Mouse (Mus musculus) limb, embryonic 14.5 days (tissue): ENCODE measurements at regions not wholly inside any gene's neighbourhood (a gene's known extent, or its start where the extent isn't known, plus 50 kb on each side); places are given as distances from the start of the nearest gene placed in this dataset.

Experiments
- ATAC-seq: fragments of 200-750 bp; cut with Nextera tagmentation; 2 replicates; pipeline ENCODE4 v1.8.0; 2017; ENCODE audit warnings: low read depth, moderate number of reproducible peaks, moderate TSS enrichment; ENCODE audit not compliant: low FRiP score
- DNase-seq: peaks from one replicate; pipeline ENCODE4 v3.0.0-alpha.2; 2015; ENCODE audit warnings: low spot score
- H3K27ac ChIP-seq: fragments of 300-500 bp; sonication (generic); replicated peaks from 2 replicates; pipeline ENCODE4 v1.5.1; 2014; ENCODE audit warnings: low read depth, mild to moderate bottlenecking, low read length, moderate library complexity, mixed read lengths
- H3K27me3 ChIP-seq: fragments of 300-500 bp; sonication (generic); 2 replicates; pipeline ENCODE4 v1.6.1; 2014; ENCODE audit warnings: low read length, mixed read lengths; ENCODE audit not compliant: control insufficient read depth, insufficient read depth
- H3K36me3 ChIP-seq: fragments of 300-500 bp; sonication (generic); 2 replicates; pipeline ENCODE4 v1.6.1; 2014; ENCODE audit warnings: mild to moderate bottlenecking, low read length, moderate library complexity, mixed read lengths; ENCODE audit not compliant: control insufficient read depth, insufficient read depth
- H3K4me1 ChIP-seq: fragments of 300-500 bp; sonication (generic); 2 replicates; pipeline ENCODE4 v1.6.1; 2014; ENCODE audit warnings: antibody characterized with exemption, low read length, mixed read lengths; ENCODE audit not compliant: control insufficient read depth, insufficient read depth
- H3K4me2 ChIP-seq: fragments of 300-500 bp; sonication (generic); replicated peaks from 2 replicates; pipeline ENCODE4 v1.6.1; 2014; ENCODE audit warnings: low read depth, mild to moderate bottlenecking, low read length, moderate library complexity; ENCODE audit not compliant: severe bottlenecking
- H3K4me3 ChIP-seq: fragments of 300-500 bp; sonication (generic); replicated peaks from 2 replicates; pipeline ENCODE4 v1.5.1; 2014; ENCODE audit warnings: low read length
- H3K9ac ChIP-seq: fragments of 300-500 bp; sonication (generic); 2 replicates; pipeline ENCODE4 v1.6.1; 2014; ENCODE audit warnings: mild to moderate bottlenecking, low read depth, low read length, moderate library complexity; ENCODE audit not compliant: severe bottlenecking
- H3K9me3 ChIP-seq: fragments of 300-500 bp; sonication (generic); 2 replicates; pipeline ENCODE4 v1.6.1; 2016; ENCODE audit warnings: low read length; ENCODE audit not compliant: control insufficient read depth
- POLR2A ChIP-seq: fragments of 200-500 bp; IDR thresholded peaks from 2 replicates; pipeline ENCODE4 v1.8.0; 2012; ENCODE audit warnings: inconsistent platforms, mild to moderate bottlenecking, moderate library complexity, borderline replicate concordance; ENCODE audit not compliant: insufficient read depth, insufficient read length; ENCODE audit errors: extremely low read depth
- WGBS: fragments of 180-500 bp; shearing (Covaris S2); extraction: QIAGEN DNeasy Blood & Tissue Kit; methylation state at CpG from one replicate; pipeline ENCODE4 v1.1.7; 2014; 5-methylcytosine and 5-hydroxymethylcytosine counted together

GRCm38 (mm10) chr13:51284679-51285078 is 113.9 kb downstream of the Nxnl2 start:
- no peaks in the 10 kb centered on the region for H3K36me3 ChIP-seq
- H3K4me1 ChIP-seq, result peaks cover 13% of the 10 kb centered on the region
- no peaks in the 10 kb centered on the region for H3K27me3 ChIP-seq
- no peak for TF ChIP-seq POLR2A
- H3K4me2 ChIP-seq, result no peak overlapping the region
- no peak overlapping the region for H3K4me3 ChIP-seq
- no peak overlapping the region for H3K9ac ChIP-seq
- H3K27ac ChIP-seq, result no peak overlapping the region
- ATAC-seq (no peak), DNase-seq (no peak)
- no peaks in the 10 kb centered on the region for H3K9me3 ChIP-seq

DNA sequence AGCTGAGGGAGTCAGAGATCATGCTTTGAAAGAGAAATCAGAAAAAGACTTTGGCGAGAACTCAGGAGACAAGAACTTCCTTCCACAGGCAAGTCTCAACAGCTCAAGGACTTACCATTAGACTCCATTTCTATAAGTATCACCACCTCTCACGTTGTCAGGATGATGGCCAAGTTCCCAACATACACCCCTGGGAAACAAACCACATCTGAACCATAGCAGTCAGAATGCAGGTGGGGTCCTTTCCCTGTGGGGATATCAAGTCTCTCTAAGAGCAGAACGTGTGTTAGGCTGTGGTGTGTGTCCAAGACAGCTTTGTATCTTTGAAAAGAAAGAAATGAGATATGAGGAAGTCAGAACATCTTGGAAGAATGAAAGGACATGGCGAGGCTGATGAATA is 118.6 kb downstream of the Nxnl2 start:
- ATAC-seq (no peak), DNase-seq (peak; percentile 54)
- Histone ChIP-seq H3K4me3 (no peak overlapping the region), H3K4me2 (no peak overlapping the region), H3K27me3 (no peaks in the 10 kb centered on the region), H3K9me3 (no peaks in the 10 kb centered on the region), H3K4me1 (peaks cover 4% of the 10 kb centered on the region; the same call in 1 of the 2 replicates), H3K9ac (no peak overlapping the region), H3K36me3 (no peaks in the 10 kb centered on the region), H3K27ac (no peak overlapping the region)
- no peak for TF ChIP-seq POLR2A
- WGBS, result 69% methylated on average over 4 of the region's 4 CpGs

DNA sequence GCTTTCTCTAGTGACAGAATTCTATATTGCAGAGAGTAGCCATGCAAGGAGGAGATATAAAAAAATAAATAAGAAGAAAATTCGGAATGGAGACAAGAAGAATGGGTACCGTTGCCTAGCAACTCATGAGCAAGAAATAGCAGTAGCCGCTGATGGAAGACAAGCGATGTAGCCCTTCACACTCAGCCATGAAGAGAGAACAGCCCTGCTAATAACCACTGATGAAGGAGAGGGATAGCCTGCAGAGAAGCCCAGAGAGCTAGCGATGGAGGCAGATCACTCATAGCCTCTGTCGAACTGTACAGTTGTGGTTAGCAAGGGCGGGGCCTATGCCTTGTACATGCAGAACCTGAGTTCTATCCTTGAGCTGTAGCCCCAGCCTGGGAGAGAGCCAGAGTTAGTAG is 118.4 kb upstream of the S1pr3 start:
- Histone ChIP-seq H3K4me3 (no peak overlapping the region), H3K9ac (no peak overlapping the region), H3K27ac (no peak overlapping the region), H3K4me2 (no peak overlapping the region), H3K4me1 (peaks cover 4% of the 10 kb centered on the region; the same call in 1 of the 2 replicates), H3K9me3 (no peaks in the 10 kb centered on the region), H3K36me3 (no peaks in the 10 kb centered on the region), H3K27me3 (no peaks in the 10 kb centered on the region)
- ATAC-seq, result no peak
- no peak for DNase-seq
- 88% methylated on average over 7 of the region's 7 CpGs for WGBS
- TF ChIP-seq POLR2A, result no peak

DNA sequence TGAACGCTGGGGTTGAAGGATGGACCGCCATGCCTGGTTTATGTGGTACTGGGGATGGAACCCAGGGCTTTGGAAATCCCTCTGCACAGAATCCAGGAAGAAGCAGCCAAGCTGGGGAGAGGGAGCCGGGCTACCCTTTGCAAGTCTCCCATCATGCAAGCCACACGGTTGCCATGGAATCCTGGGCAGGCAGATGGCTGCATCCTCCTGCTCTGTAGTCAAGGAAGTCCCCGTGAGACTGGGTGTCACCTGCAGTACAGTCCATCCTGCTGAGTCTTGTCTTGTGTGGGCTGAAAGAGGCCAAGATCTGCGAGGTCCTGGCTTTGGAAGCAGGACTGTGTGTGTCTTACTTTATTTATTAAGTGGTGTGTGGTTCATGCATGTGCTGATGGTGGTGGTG is 117.5 kb upstream of the S1pr3 start:
- TF ChIP-seq POLR2A, result no peak
- Histone ChIP-seq H3K36me3 (no peaks in the 10 kb centered on the region), H3K9me3 (no peaks in the 10 kb centered on the region), H3K27ac (no peak overlapping the region), H3K4me1 (peaks cover 5% of the 10 kb centered on the region), H3K27me3 (no peaks in the 10 kb centered on the region), H3K9ac (no peak overlapping the region), H3K4me3 (no peak overlapping the region), H3K4me2 (no peak overlapping the region)
- DNase-seq (no peak), ATAC-seq (no peak)
- 78% methylated on average over 6 of the region's 6 CpGs for WGBS

DNA sequence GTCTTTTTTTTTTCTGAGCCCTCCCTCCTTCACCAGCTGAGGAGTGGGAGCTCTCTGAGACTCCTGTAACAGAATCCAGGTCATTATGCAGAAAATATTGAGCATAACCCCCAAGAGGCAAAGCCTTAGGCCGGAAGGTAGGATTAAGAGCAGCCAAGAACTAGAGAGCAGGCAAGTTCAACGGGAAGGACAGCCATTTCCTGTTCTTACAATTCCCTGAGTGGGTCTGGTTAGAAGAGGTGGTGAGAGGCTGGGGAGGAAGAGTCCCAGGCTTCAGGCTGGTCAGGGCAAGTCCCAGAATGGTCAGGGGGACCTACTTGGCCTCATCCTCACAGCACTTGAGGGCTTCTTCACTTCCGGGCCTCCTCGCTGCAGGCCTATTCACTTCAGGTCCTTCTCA is 115.4 kb upstream of the S1pr3 start:
- Histone ChIP-seq H3K4me2 (no peak overlapping the region), H3K9me3 (no peaks in the 10 kb centered on the region), H3K4me1 (peaks cover 15% of the 10 kb centered on the region), H3K27me3 (no peaks in the 10 kb centered on the region), H3K4me3 (no peak overlapping the region), H3K27ac (0 out of 2 replicates have a peak overlapping the region, but pooled peaks have one; percentile 33), H3K9ac (no peak overlapping the region), H3K36me3 (no peaks in the 10 kb centered on the region)
- WGBS, result 50% methylated on average over 4 of the region's 4 CpGs
- DNase-seq (no peak), ATAC-seq (no peak)
- TF ChIP-seq POLR2A, result no peak

- no peak overlapping the region for H3K9ac ChIP-seq
- H3K36me3 ChIP-seq, result no peaks in the 10 kb centered on the region
- H3K27ac ChIP-seq, result no peak overlapping the region
- H3K4me3 ChIP-seq, result no peak overlapping the region
- TF ChIP-seq POLR2A, result no peak
- peaks cover 15% of the 10 kb centered on the region for H3K4me1 ChIP-seq
- DNase-seq, result no peak
- no peak overlapping the region for H3K4me2 ChIP-seq
- no peak for ATAC-seq
- no peaks in the 10 kb centered on the region for H3K27me3 ChIP-seq
- no peaks in the 10 kb centered on the region for H3K9me3 ChIP-seq
- WGBS, result 59% methylated on average over 3 of the region's 3 CpGs
Observed at GRCm38 (mm10) chr13:51295872-51296271, 112.6 kb upstream of the S1pr3 start.
